Mouse (Mus musculus) thymus, adult 2 months (tissue): ENCODE results near the gene Hexdc.

Source experiments
- CTCF ChIP-seq: fragments of 200-500 bp; IDR thresholded peaks from 2 replicates; pipeline ENCODE4 v1.5.1; 2012; ENCODE audit warnings: mild to moderate bottlenecking, control low read depth, low read length, moderate library complexity, borderline replicate concordance; ENCODE audit not compliant: control insufficient read depth, poor library complexity, insufficient read depth; ENCODE audit errors: extremely low read depth
- POLR2A ChIP-seq: fragments of 200-500 bp; IDR thresholded peaks from 2 replicates; pipeline ENCODE4 v1.6.1; 2012; ENCODE audit warnings: mild to moderate bottlenecking, low read length, control low read depth, moderate library complexity; ENCODE audit not compliant: control insufficient read depth, poor library complexity, insufficient read depth; ENCODE audit errors: extremely low read depth

- TF ChIP-seq POLR2A (no peak), CTCF (no peak)
These were observed 44.3 kb upstream of the Hexdc start, which contains the start of gene Uts2r for GRCm38 (mm10) chr11:121159971-121160370.
